Mouse (Mus musculus): Measurements from ENCODE around the gene Cadm3. TPM values are rescaled to one million over a fixed set of nuclear protein-coding genes. Genes with fewer than 3 reads are reported as not detected.

Gene Cadm3
- polyA plus RNA-seq, 1 experiment from 2014 or later, result 1.8 TPM

- ATAC-seq (ENCODE audit: low read depth), result no peak
- H3K9me3 ChIP-seq (replicated peaks; ENCODE audit: control insufficient read depth, low read length), result no peaks in the 10 kb centered on the region
- WGBS (ENCODE audit: insufficient replicate concordance), result 70% methylated on average over 5 of the region's 5 CpGs
- peaks cover 39% of the 10 kb centered on the region for H3K4me1 ChIP-seq (ENCODE audit: control insufficient read depth, low read depth, low read length)
- H3K27me3 ChIP-seq (ENCODE audit: control insufficient read depth, insufficient read depth, low read depth, low read length), result no peaks in the 10 kb centered on the region
- H3K9ac ChIP-seq (ENCODE audit: low read depth, low read length), result peak overlapping the region; percentile 80
- H3K4me3 ChIP-seq (ENCODE audit: low read depth, low read length), result peak overlapping the region; percentile 75
- H3K4me2 ChIP-seq (ENCODE audit: low read depth, low read length), result peak overlapping the region; percentile 60
- H3K27ac ChIP-seq (ENCODE audit: low read length), result peak overlapping the region; percentile 81
- H3K36me3 ChIP-seq (ENCODE audit: control insufficient read depth, insufficient read depth), result no peaks in the 10 kb centered on the region
Measured at GRCm38 (mm10) chr1:173329743-173330142, 37.8 kb downstream of the Cadm3 start.

GRCm38 (mm10) chr1:173329185-173329584 is 38.3 kb downstream of the Cadm3 start:
- H3K4me1 ChIP-seq (ENCODE audit: control insufficient read depth, low read depth, low read length), result peaks cover 34% of the 10 kb centered on the region
- ATAC-seq (ENCODE audit: low read depth), result peak; percentile 38
- peak overlapping the region; percentile 75 for H3K4me3 ChIP-seq (ENCODE audit: low read depth, low read length)
- no peaks in the 10 kb centered on the region for H3K9me3 ChIP-seq (replicated peaks; ENCODE audit: control insufficient read depth, low read length)
- H3K36me3 ChIP-seq (ENCODE audit: control insufficient read depth, insufficient read depth), result no peaks in the 10 kb centered on the region
- peak overlapping the region; percentile 60 for H3K4me2 ChIP-seq (ENCODE audit: low read depth, low read length)
- H3K9ac ChIP-seq (ENCODE audit: low read depth, low read length), result peak overlapping the region; percentile 80
- peak overlapping the region; percentile 81 for H3K27ac ChIP-seq (ENCODE audit: low read length)
- H3K27me3 ChIP-seq (ENCODE audit: control insufficient read depth, insufficient read depth, low read depth, low read length), result no peaks in the 10 kb centered on the region
- WGBS (ENCODE audit: insufficient replicate concordance), result 6% methylated on average over 4 of the region's 4 CpGs

- Histone ChIP-seq H3K9me3 (replicated peaks; ENCODE audit: control insufficient read depth, low read length) (no peaks in the 10 kb centered on the region), H3K4me2 (ENCODE audit: low read depth, low read length) (peak overlapping the region; percentile 60), H3K4me3 (ENCODE audit: low read depth, low read length) (peak overlapping the region; percentile 75), H3K27me3 (ENCODE audit: control insufficient read depth, insufficient read depth, low read depth, low read length) (no peaks in the 10 kb centered on the region), H3K36me3 (ENCODE audit: control insufficient read depth, insufficient read depth) (no peaks in the 10 kb centered on the region), H3K9ac (ENCODE audit: low read depth, low read length) (peak overlapping the region; percentile 11), H3K4me1 (ENCODE audit: control insufficient read depth, low read depth, low read length) (peaks cover 34% of the 10 kb centered on the region), H3K27ac (ENCODE audit: low read length) (peak overlapping the region; percentile 6; the same call in 1 of the 2 replicates)
- WGBS (ENCODE audit: insufficient replicate concordance), result 74% methylated on average over 8 of the region's 8 CpGs
- ATAC-seq (ENCODE audit: low read depth), result no peak
Measured at GRCm38 (mm10) chr1:173328446-173328845, 39.0 kb downstream of the Cadm3 start.

GRCm38 (mm10) chr1:173326552-173326951 is 40.9 kb downstream of the Cadm3 start:
- no peaks in the 10 kb centered on the region for H3K27me3 ChIP-seq (ENCODE audit: control insufficient read depth, insufficient read depth, low read depth, low read length)
- H3K4me1 ChIP-seq (ENCODE audit: control insufficient read depth, low read depth, low read length), result peaks cover 34% of the 10 kb centered on the region
- no peaks in the 10 kb centered on the region for H3K36me3 ChIP-seq (ENCODE audit: control insufficient read depth, insufficient read depth)
- ATAC-seq (ENCODE audit: low read depth), result no peak
- H3K9ac ChIP-seq (ENCODE audit: low read depth, low read length), result no peak overlapping the region
- H3K9me3 ChIP-seq (replicated peaks; ENCODE audit: control insufficient read depth, low read length), result no peaks in the 10 kb centered on the region
- no peak overlapping the region for H3K27ac ChIP-seq (ENCODE audit: low read length)
- H3K4me2 ChIP-seq (ENCODE audit: low read depth, low read length), result no peak overlapping the region
- 54% methylated on average over 1 of the region's 1 CpGs for WGBS (ENCODE audit: insufficient replicate concordance)
- H3K4me3 ChIP-seq (ENCODE audit: low read depth, low read length), result no peak overlapping the region

GRCm38 (mm10) chr1:173325395-173325794 is 42.1 kb downstream of the Cadm3 start:
- Histone ChIP-seq H3K9me3 (replicated peaks; ENCODE audit: control insufficient read depth, low read length) (no peaks in the 10 kb centered on the region), H3K4me2 (ENCODE audit: low read depth, low read length) (no peak overlapping the region), H3K27ac (ENCODE audit: low read length) (peak overlapping the region; percentile 55; the same call in 1 of the 2 replicates), H3K4me1 (ENCODE audit: control insufficient read depth, low read depth, low read length) (peaks cover 34% of the 10 kb centered on the region), H3K36me3 (ENCODE audit: control insufficient read depth, insufficient read depth) (no peaks in the 10 kb centered on the region), H3K4me3 (ENCODE audit: low read depth, low read length) (no peak overlapping the region), H3K9ac (ENCODE audit: low read depth, low read length) (peak overlapping the region; percentile 17; the same call in 1 of the 2 replicates), H3K27me3 (ENCODE audit: control insufficient read depth, insufficient read depth, low read depth, low read length) (no peaks in the 10 kb centered on the region)
- peak; percentile 28 for ATAC-seq (ENCODE audit: low read depth)
- WGBS (ENCODE audit: insufficient replicate concordance), result 79% methylated on average over 1 of the region's 1 CpGs

- Histone ChIP-seq H3K27ac (ENCODE audit: low read length) (no peak overlapping the region), H3K9me3 (replicated peaks; ENCODE audit: control insufficient read depth, low read length) (no peaks in the 10 kb centered on the region), H3K27me3 (ENCODE audit: control insufficient read depth, insufficient read depth, low read depth, low read length) (no peaks in the 10 kb centered on the region), H3K4me2 (ENCODE audit: low read depth, low read length) (no peak overlapping the region), H3K4me1 (ENCODE audit: control insufficient read depth, low read depth, low read length) (peaks cover 32% of the 10 kb centered on the region), H3K9ac (ENCODE audit: low read depth, low read length) (no peak overlapping the region), H3K4me3 (ENCODE audit: low read depth, low read length) (no peak overlapping the region), H3K36me3 (ENCODE audit: control insufficient read depth, insufficient read depth) (no peaks in the 10 kb centered on the region)
- no peak for ATAC-seq (ENCODE audit: low read depth)
- 61% methylated on average over 4 of the region's 4 CpGs for WGBS (ENCODE audit: insufficient replicate concordance)
Measured at GRCm38 (mm10) chr1:173324961-173325360, 42.5 kb downstream of the Cadm3 start.

GRCm38 (mm10) chr1:173323839-173324585 is 43.5 kb downstream of the Cadm3 start:
- H3K4me1 ChIP-seq (ENCODE audit: control insufficient read depth, low read depth, low read length), result peaks cover 29% of the 10 kb centered on the region
- ATAC-seq (ENCODE audit: low read depth), result no peak; the same call in 1 of the 2 replicates
- 20% methylated on average over 5 of the region's 5 CpGs for WGBS (ENCODE audit: insufficient replicate concordance)

GRCm38 (mm10) chr1:173322249-173322627 is 45.3 kb downstream of the Cadm3 start:
- ATAC-seq (ENCODE audit: low read depth), result no peak
- WGBS (ENCODE audit: insufficient replicate concordance), result 55% methylated on average over 6 of the region's 6 CpGs

More at GRCm38 (mm10) chr1:173323839-173324585, 43.5 kb downstream of the Cadm3 start:
- no peaks in the 10 kb centered on the region for H3K9me3 ChIP-seq (replicated peaks; ENCODE audit: control insufficient read depth, low read length)
- H3K4me3 ChIP-seq (ENCODE audit: low read depth, low read length), result no peak overlapping the region
- H3K27ac ChIP-seq (ENCODE audit: low read length), result no peak overlapping the region
- H3K4me2 ChIP-seq (ENCODE audit: low read depth, low read length), result no peak overlapping the region
- H3K27me3 ChIP-seq (ENCODE audit: control insufficient read depth, insufficient read depth, low read depth, low read length), result no peaks in the 10 kb centered on the region
- no peaks in the 10 kb centered on the region for H3K36me3 ChIP-seq (ENCODE audit: control insufficient read depth, insufficient read depth)
- H3K9ac ChIP-seq (ENCODE audit: low read depth, low read length), result no peak overlapping the region

GRCm38 (mm10) chr1:173321593-173322248 is 45.8 kb downstream of the Cadm3 start:
- Histone ChIP-seq H3K9ac (ENCODE audit: low read depth, low read length) (no peak overlapping the region), H3K27me3 (ENCODE audit: control insufficient read depth, insufficient read depth, low read depth, low read length) (no peaks in the 10 kb centered on the region), H3K4me1 (ENCODE audit: control insufficient read depth, low read depth, low read length) (peaks cover 16% of the 10 kb centered on the region), H3K27ac (ENCODE audit: low read length) (no peak overlapping the region), H3K4me3 (ENCODE audit: low read depth, low read length) (no peak overlapping the region), H3K36me3 (ENCODE audit: control insufficient read depth, insufficient read depth) (no peaks in the 10 kb centered on the region), H3K4me2 (ENCODE audit: low read depth, low read length) (no peak overlapping the region), H3K9me3 (replicated peaks; ENCODE audit: control insufficient read depth, low read length) (no peaks in the 10 kb centered on the region)
- WGBS (ENCODE audit: insufficient replicate concordance), result 63% methylated on average over 8 of the region's 8 CpGs
- no peak for ATAC-seq (ENCODE audit: low read depth)

More at GRCm38 (mm10) chr1:173322249-173322627, 45.3 kb downstream of the Cadm3 start:
- no peaks in the 10 kb centered on the region for H3K36me3 ChIP-seq (ENCODE audit: control insufficient read depth, insufficient read depth)
- H3K9me3 ChIP-seq (replicated peaks; ENCODE audit: control insufficient read depth, low read length), result no peaks in the 10 kb centered on the region
- peaks cover 21% of the 10 kb centered on the region for H3K4me1 ChIP-seq (ENCODE audit: control insufficient read depth, low read depth, low read length)
- no peak overlapping the region for H3K4me3 ChIP-seq (ENCODE audit: low read depth, low read length)
- no peak overlapping the region for H3K27ac ChIP-seq (ENCODE audit: low read length)
- H3K4me2 ChIP-seq (ENCODE audit: low read depth, low read length), result no peak overlapping the region
- H3K9ac ChIP-seq (ENCODE audit: low read depth, low read length), result no peak overlapping the region
- no peaks in the 10 kb centered on the region for H3K27me3 ChIP-seq (ENCODE audit: control insufficient read depth, insufficient read depth, low read depth, low read length)

Data from liver, embryonic 16.5 days (tissue).